Mouse (Mus musculus) adrenal gland, postnatal 25 days (tissue): ENCODE measurements around the gene Gsto2. TPM values are rescaled to one million over a fixed set of nuclear protein-coding genes. Genes with fewer than 3 reads are reported as not detected.

Experiments used
- DNase-seq: peaks from one replicate; pipeline ENCODE4 v3.0.0; 2021; ENCODE audit warnings: mixed read lengths
- microRNA-seq, 2 experiments: library from miRNA; unstranded; fragments of <30 nt; microRNA quantifications; one replicate each; pipeline ENCODE4 v1.2.0; 2021
- total RNA-seq: library from RNA; stranded (reverse); gene quantifications from 2 replicates; pipeline ENCODE4 v1.2.3, GENCODE M21; 2021

Gsto2 gene
- total RNA-seq, 1 experiment from 2014 or later = 2.9 TPM

GRCm38 (mm10) chr19:47919966-47920375 is 54.6 kb downstream of the Gsto2 start:
- DNase-seq = no peak

- no peak for DNase-seq
These were observed 60.5 kb downstream of the Gsto2 start for GRCm38 (mm10) chr19:47925819-47926218.

GRCm38 (mm10) chr19:47927032-47927431 is 61.7 kb downstream of the Gsto2 start:
- no peak for DNase-seq

- no peak for DNase-seq
These were observed 63.7 kb downstream of the Gsto2 start for GRCm38 (mm10) chr19:47929043-47929442.

- no peak for DNase-seq
These were observed 66.8 kb downstream of the Gsto2 start for GRCm38 (mm10) chr19:47931982-47932638.

GRCm38 (mm10) chr19:47934146-47934545 is 68.8 kb downstream of the Gsto2 start:
- no peak for DNase-seq

- no peak for DNase-seq
These were observed 69.4 kb downstream of the Gsto2 start for GRCm38 (mm10) chr19:47934636-47935238.

GRCm38 (mm10) chr19:47935530-47935929 is 70.2 kb downstream of the Gsto2 start:
- no peak for DNase-seq

Small RNA genes within 50 kb of the gene (microRNA-seq; reads per million reads assigned to microRNA genes)
- 0.34 to 0.71 reads per million in 2 experiments for gene Gm22240

Other genes with a start within 250 kb of the Gsto2 start
- gene Col17a1, start 173.4 kb upstream of the Gsto2 start, total RNA-seq = not detected in 2 replicates
- gene Sfr1, start 133.9 kb upstream of the Gsto2 start, total RNA-seq = 104 TPM in 2 replicates
- gene Gsto1, start 10.6 kb upstream of the Gsto2 start, total RNA-seq = 143 and 204 TPM in 2 replicates
- gene Cfap43, start 53.8 kb downstream of the Gsto2 start, total RNA-seq = not detected in 2 replicates
- 11.8 and 17.0 TPM in 2 replicates for gene Itprip, start 53.8 kb downstream of the Gsto2 start, total RNA-seq
- not detected in 2 replicates for gene Cfap58, start 72.1 kb downstream of the Gsto2 start, total RNA-seq